Mouse (Mus musculus): ENCODE measurements at regions not wholly inside any gene's neighbourhood (a gene's known extent, or its start where the extent isn't known, plus 50 kb on each side); places are given as distances from the start of the nearest gene placed in this dataset.
A peak's percentile ranks its signal among the peaks of the same experiment; 100 is the strongest.

DNA sequence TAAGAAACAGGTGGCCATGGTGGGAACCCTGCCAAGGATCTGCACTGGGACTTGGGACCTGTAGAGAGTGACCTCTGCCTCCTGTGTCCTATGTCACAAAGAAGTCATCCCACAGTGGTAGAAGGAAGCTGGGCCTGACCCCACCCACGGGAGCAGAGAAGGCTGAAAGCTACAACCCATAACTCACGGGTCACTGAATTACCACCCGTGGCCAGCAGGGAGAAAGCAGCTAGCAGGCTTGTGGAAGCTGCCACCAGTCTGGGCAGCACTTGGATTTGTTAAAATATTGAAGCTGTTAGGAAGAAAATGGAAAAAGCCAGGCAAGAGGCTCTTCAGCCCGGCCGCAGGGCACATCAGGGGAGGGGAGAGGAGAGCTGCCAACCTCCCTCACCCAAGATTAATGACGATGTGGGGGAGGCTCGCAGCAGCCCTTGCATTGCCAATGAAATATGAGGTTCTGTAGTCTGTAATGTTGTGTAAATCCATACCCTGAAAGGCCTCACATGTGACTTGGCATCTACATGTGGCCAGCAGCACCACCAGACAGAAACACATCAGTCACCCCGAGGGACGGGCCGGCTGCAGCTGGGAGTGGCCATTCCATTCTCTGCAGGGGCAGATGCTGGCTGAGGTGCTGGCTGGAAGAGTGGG lies 94.5 kb downstream of the Olfm1 start:
- H3K4me3 ChIP-seq = no peak overlapping the region
- 21% methylated on average over 10 of the region's 10 CpGs for WGBS
- no peaks in the 10 kb centered on the region for H3K36me3 ChIP-seq
- H3K27ac ChIP-seq = 0 out of 2 replicates have a peak overlapping the region, but pooled peaks have one; percentile 7
- no peaks in the 10 kb centered on the region for H3K9me3 ChIP-seq
- no peak overlapping the region for H3K4me2 ChIP-seq
- ATAC-seq (ENCODE audit: insufficient number of reproducible peaks, low FRiP score, low TSS enrichment, low read depth) = no peak
- 0 out of 2 replicates have a peak, but pooled peaks cover 5% of the 10 kb centered on the region for H3K27me3 ChIP-seq
- no peak overlapping the region for H3K9ac ChIP-seq
- H3K4me1 ChIP-seq = peaks cover 13% of the 10 kb centered on the region

DNA sequence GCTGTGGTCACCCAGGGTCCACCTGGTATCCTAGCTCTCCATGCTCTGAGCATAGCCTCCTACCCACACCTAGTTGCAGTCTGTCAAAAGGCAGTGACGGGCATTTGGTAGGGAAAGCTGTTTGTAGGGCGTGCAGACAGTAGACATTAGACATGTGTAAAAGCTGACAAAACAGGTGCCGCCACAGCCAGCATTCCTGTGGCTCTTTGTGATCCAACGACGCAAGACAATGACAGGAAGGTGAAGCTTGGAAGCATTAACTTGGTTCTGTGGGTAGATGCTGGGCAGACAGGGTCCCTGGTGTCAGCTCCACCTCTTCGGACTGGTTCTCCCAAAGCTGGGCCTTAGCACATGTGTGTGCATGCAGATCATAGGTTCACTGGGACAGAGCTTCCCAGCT lies 96.5 kb downstream of the Olfm1 start:
- H3K4me2 ChIP-seq = no peak overlapping the region
- peaks cover 17% of the 10 kb centered on the region for H3K4me1 ChIP-seq
- H3K4me3 ChIP-seq = no peak overlapping the region
- no peak overlapping the region for H3K9ac ChIP-seq
- no peak for ATAC-seq (ENCODE audit: insufficient number of reproducible peaks, low FRiP score, low TSS enrichment, low read depth)
- WGBS = 77% methylated on average over 6 of the region's 6 CpGs
- H3K9me3 ChIP-seq = no peaks in the 10 kb centered on the region
- no peak overlapping the region for H3K27ac ChIP-seq
- 0 out of 2 replicates have a peak, but pooled peaks cover 5% of the 10 kb centered on the region for H3K27me3 ChIP-seq
- no peaks in the 10 kb centered on the region for H3K36me3 ChIP-seq

DNA sequence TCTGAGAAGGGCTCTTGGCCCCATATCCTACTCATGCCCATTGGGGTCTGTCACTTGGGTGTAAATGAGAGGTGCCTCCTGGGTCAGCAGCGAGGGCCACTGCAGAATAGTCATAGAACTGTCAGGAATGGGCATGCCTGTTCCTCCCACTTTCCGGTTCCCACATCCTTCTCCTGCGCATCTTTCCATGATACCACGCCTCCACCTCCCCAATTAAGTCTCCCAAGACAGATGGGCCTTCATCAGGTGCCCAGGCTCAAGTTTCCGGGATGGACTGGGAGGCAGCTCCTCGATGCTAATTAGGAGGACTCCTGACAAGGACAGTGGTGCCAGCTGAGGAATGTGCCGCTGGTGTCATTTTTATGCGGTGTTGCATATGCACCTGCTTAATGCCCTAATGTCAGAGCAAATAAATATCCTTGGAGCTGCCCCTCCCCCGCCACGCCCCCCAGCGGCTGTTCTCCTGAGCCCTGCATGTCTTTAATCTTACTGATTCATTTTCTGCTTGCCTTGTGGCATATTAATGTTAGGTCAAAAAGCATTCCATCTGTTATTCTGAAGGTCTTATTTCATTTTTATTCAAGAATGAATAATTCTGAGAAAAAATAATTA lies 97.2 kb downstream of the Olfm1 start:
- H3K36me3 ChIP-seq = no peaks in the 10 kb centered on the region
- no peak overlapping the region for H3K4me2 ChIP-seq
- H3K27me3 ChIP-seq = 0 out of 2 replicates have a peak, but pooled peaks cover 5% of the 10 kb centered on the region
- 59% methylated on average over 11 of the region's 11 CpGs for WGBS
- no peak overlapping the region for H3K4me3 ChIP-seq
- H3K9ac ChIP-seq = no peak overlapping the region
- ATAC-seq (ENCODE audit: insufficient number of reproducible peaks, low FRiP score, low TSS enrichment, low read depth) = no peak
- H3K9me3 ChIP-seq = no peaks in the 10 kb centered on the region
- no peak overlapping the region for H3K27ac ChIP-seq
- H3K4me1 ChIP-seq = peaks cover 22% of the 10 kb centered on the region

DNA sequence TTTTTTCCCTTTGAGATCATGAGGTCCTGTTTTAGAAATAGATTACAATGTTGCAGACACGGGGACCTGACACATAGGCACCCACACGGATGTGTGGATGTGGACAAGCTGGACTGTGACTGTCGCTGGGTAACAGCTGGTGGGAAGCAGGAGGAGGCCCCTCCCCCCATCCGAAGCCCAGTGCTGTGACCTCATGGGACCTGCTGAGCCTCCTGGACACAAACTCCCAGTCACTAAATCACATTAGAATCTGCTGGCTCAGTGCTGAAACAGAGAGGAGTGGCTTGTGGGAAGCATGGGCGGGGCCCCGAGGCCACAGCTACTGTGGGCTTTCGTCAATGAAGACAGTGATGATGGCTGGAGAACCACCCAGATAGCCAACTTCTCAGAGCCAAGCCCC lies 101.7 kb downstream of the Olfm1 start:
- 41% methylated on average over 7 of the region's 7 CpGs for WGBS
- H3K9ac ChIP-seq = no peak overlapping the region
- ATAC-seq (ENCODE audit: insufficient number of reproducible peaks, low FRiP score, low TSS enrichment, low read depth) = no peak
- no peaks in the 10 kb centered on the region for H3K36me3 ChIP-seq
- no peak overlapping the region for H3K4me2 ChIP-seq
- no peaks in the 10 kb centered on the region for H3K9me3 ChIP-seq
- peaks cover 37% of the 10 kb centered on the region for H3K4me1 ChIP-seq
- H3K27me3 ChIP-seq = 0 out of 2 replicates have a peak, but pooled peaks cover 5% of the 10 kb centered on the region
- H3K27ac ChIP-seq = no peak overlapping the region
- H3K4me3 ChIP-seq = no peak overlapping the region

DNA sequence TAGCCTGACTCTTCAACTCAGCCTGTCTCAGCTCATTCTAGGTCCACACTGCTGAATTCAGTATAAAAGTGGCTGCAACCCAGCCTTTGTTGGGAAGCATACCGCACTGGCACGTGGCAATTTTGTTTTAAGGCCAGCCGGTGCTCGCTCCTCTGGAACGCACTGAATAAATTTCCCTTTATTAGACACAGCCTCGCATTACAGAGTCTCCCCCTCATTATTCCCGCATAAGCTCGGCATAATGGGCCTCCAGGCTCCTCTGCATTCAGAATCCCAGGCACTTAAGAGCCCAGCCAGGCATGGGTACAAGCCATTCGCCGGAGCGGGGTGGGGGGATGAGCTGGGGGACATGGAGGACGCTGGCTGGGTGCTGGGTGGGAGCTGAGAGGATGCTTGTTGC lies 103.4 kb downstream of the Olfm1 start:
- Histone ChIP-seq H3K36me3 (no peaks in the 10 kb centered on the region), H3K9ac (no peak overlapping the region), H3K27ac (no peak overlapping the region), H3K27me3 (0 out of 2 replicates have a peak, but pooled peaks cover 2% of the 10 kb centered on the region), H3K4me3 (no peak overlapping the region), H3K9me3 (no peaks in the 10 kb centered on the region), H3K4me2 (no peak overlapping the region), H3K4me1 (peaks cover 37% of the 10 kb centered on the region)
- ATAC-seq (ENCODE audit: insufficient number of reproducible peaks, low FRiP score, low TSS enrichment, low read depth) = no peak
- WGBS = 32% methylated on average over 12 of the region's 12 CpGs

DNA sequence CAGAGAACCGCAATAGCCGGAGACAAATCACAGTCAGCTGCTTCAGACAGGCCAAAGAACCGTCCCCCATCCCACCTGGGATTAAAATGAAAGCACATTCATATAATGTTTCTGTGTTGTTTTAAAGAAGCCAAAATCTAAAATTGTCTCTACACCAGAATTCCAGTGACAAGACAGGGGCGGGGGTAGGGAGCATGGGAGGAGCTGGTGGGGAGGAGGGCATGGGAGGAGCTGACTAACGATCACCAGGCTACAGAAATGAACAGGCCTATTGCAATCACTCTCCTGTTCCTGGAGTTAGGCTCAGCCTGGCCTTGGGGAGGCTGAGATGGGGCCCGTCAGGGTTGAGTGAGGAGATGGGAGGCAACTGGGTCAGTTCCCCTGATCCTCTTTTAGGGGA lies 105.9 kb downstream of the Olfm1 start:
- ATAC-seq (ENCODE audit: insufficient number of reproducible peaks, low FRiP score, low TSS enrichment, low read depth) = no peak
- 16% methylated on average over 6 of the region's 6 CpGs for WGBS
- Histone ChIP-seq H3K4me2 (no peak overlapping the region), H3K36me3 (no peaks in the 10 kb centered on the region), H3K27ac (peak overlapping the region; percentile 22), H3K4me1 (peaks cover 37% of the 10 kb centered on the region), H3K9ac (no peak overlapping the region), H3K4me3 (no peak overlapping the region), H3K27me3 (no peaks in the 10 kb centered on the region), H3K9me3 (no peaks in the 10 kb centered on the region)

DNA sequence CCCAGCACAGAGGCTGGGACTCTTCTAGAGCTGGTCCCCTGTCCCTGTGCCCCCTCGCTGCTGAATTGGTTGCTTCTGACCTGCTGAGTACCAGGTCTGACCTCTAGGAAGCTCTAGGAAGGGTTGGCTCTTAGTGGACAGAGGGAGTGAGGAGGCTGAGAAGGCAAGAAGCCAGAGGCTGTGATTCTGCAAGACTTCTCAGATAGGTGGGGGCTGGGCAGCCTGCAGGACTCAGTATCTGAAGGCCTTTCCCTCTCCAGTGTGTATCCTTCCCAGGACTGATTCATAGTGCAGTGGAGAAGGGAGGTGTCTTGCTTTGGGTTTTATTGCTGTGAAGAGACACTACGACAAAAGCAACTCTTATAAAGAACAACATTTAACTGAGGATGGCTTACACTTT lies 106.6 kb downstream of the Olfm1 start:
- 78% methylated on average over 2 of the region's 2 CpGs for WGBS
- Histone ChIP-seq H3K36me3 (no peaks in the 10 kb centered on the region), H3K27ac (peak overlapping the region; percentile 22; the same call in 1 of the 2 replicates), H3K4me2 (no peak overlapping the region), H3K4me3 (no peak overlapping the region), H3K27me3 (no peaks in the 10 kb centered on the region), H3K9ac (no peak overlapping the region), H3K9me3 (no peaks in the 10 kb centered on the region), H3K4me1 (peaks cover 33% of the 10 kb centered on the region)
- ATAC-seq (ENCODE audit: insufficient number of reproducible peaks, low FRiP score, low TSS enrichment, low read depth) = no peak

DNA sequence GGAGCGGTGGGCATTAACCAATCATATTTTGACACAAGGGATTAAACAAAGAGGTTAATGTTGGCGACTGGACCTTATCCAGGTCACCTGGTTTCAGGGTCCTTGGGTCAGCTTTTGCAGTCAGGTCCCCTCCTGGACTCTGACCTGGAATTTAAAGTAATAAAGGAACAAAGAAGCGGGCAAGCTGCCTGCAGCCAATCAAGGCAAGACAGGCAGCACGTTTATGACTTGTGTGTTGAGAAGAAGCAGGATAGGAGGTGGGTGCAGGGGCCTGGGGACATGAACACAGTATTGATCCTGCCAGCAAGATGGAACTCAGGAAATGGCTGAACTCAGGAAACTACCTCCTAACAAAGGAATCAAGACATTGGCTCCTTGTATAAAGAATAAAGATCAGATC lies 108.5 kb downstream of the Olfm1 start:
- no peak overlapping the region for H3K27ac ChIP-seq
- 33% methylated on average over 4 of the region's 4 CpGs for WGBS

DNA sequence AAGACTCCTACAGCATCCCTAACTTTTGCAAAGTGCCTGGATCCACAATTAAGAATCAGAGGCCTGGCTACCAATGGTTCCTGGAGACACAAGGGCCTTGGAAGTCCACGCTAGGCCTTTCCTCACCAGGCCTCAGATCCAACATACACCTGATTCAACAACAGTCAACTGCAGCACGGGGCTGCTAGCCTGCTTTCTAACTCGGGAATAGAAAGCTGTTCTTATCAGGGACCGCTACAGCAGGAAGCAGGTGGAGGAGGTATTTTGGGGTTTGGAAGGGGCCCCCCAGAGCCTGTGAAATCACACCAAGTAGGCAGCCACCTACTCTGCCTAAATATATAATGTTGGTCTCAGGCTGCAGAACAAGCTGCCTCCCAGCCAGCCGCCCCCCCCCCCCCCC lies 111.1 kb downstream of the Olfm1 start:
- Histone ChIP-seq H3K4me1 (peaks cover 5% of the 10 kb centered on the region), H3K27ac (no peak overlapping the region), H3K4me3 (no peak overlapping the region), H3K27me3 (no peaks in the 10 kb centered on the region), H3K9ac (no peak overlapping the region), H3K9me3 (no peaks in the 10 kb centered on the region), H3K4me2 (no peak overlapping the region), H3K36me3 (no peaks in the 10 kb centered on the region)
- ATAC-seq (ENCODE audit: insufficient number of reproducible peaks, low FRiP score, low TSS enrichment, low read depth) = no peak
- 89% methylated on average over 5 of the region's 5 CpGs for WGBS

More for the DNA sequence above, 108.5 kb downstream of the Olfm1 start:
- no peak for ATAC-seq (ENCODE audit: insufficient number of reproducible peaks, low FRiP score, low TSS enrichment, low read depth)
- Histone ChIP-seq H3K27me3 (no peaks in the 10 kb centered on the region), H3K4me1 (peaks cover 18% of the 10 kb centered on the region), H3K4me2 (no peak overlapping the region), H3K9ac (no peak overlapping the region), H3K9me3 (no peaks in the 10 kb centered on the region), H3K4me3 (no peak overlapping the region), H3K36me3 (no peaks in the 10 kb centered on the region)

DNA sequence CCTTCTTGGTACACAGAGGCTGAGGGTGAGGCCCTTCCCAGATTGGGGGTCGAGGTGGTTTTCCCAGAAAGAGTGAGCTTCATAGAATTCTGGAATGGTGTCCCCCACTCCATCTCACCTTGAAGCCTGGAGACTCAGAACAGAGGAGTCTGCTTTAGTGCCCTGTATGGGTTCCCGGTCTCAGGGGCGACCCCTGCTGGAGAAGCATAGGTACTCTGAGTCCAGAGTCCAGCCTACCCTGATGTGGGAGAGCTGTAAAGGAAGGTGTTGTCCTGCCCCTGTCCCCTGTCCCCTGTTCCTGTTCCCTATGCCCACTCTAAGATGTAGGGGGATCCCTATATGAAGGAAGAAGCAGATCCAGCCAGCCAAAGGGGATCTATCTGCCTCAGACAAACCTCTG lies 111.9 kb downstream of the Olfm1 start:
- H3K27ac ChIP-seq = no peak overlapping the region
- no peak for ATAC-seq (ENCODE audit: insufficient number of reproducible peaks, low FRiP score, low TSS enrichment, low read depth)
- no peak overlapping the region for H3K9ac ChIP-seq
- 10% methylated on average over 3 of the region's 3 CpGs for WGBS
- H3K9me3 ChIP-seq = no peaks in the 10 kb centered on the region
- no peak overlapping the region for H3K4me3 ChIP-seq
- H3K4me2 ChIP-seq = no peak overlapping the region
- H3K27me3 ChIP-seq = no peaks in the 10 kb centered on the region
- H3K36me3 ChIP-seq = no peaks in the 10 kb centered on the region
- H3K4me1 ChIP-seq = no peaks in the 10 kb centered on the region

DNA sequence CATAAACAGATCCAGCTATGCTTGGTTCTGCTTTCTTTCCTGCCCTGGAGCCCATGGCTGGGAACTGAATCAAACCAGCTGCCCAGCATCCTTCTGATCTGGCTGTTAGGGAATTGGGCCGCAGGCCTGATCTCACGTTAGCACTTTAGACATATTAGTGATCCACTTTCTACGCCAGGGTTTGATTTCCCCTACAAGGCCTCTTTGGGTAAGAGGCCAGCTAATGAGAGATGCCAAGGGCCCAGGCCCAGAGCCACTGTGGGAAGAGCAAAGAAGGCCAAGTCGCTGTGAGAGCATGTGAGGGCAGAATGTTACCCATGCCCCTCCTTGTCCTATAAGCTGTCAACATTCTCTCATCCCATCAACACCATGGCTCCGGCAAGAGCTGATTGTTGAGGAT lies 116.3 kb downstream of the Olfm1 start:
- H3K4me3 ChIP-seq = no peak overlapping the region
- no peaks in the 10 kb centered on the region for H3K27me3 ChIP-seq
- H3K27ac ChIP-seq = no peak overlapping the region
- H3K9me3 ChIP-seq = no peaks in the 10 kb centered on the region
- H3K9ac ChIP-seq = no peak overlapping the region
- H3K4me2 ChIP-seq = no peak overlapping the region
- WGBS = 73% methylated on average over 5 of the region's 5 CpGs
- H3K36me3 ChIP-seq = no peaks in the 10 kb centered on the region
- no peak for ATAC-seq (ENCODE audit: insufficient number of reproducible peaks, low FRiP score, low TSS enrichment, low read depth)
- H3K4me1 ChIP-seq = no peaks in the 10 kb centered on the region

DNA sequence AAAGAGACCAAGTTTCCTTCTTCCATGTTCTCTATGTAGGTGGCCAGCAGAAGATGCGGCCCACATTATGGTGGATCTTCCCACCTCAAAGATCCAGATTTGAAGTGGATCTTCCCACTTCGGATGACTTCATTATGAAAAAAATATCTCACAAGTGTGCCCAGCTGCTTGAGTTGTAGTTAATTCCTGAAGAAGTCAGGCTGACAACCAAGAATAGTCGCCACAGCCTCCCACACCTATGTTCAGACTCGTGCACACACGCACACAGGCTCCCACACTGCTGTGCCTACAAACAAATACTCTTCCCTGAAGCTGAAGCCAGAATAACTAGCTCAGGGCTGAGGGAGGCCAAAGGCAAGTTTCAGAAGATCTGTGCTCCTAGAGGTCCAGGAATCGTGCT lies 119.4 kb downstream of the Olfm1 start:
- Histone ChIP-seq H3K4me3 (no peak overlapping the region), H3K9me3 (no peaks in the 10 kb centered on the region), H3K36me3 (no peaks in the 10 kb centered on the region), H3K4me1 (no peaks in the 10 kb centered on the region), H3K9ac (no peak overlapping the region), H3K4me2 (no peak overlapping the region), H3K27me3 (no peaks in the 10 kb centered on the region), H3K27ac (no peak overlapping the region)
- no peak for ATAC-seq (ENCODE audit: insufficient number of reproducible peaks, low FRiP score, low TSS enrichment, low read depth)
- WGBS = 76% methylated on average over 6 of the region's 6 CpGs
